In the genomic region with DNA sequence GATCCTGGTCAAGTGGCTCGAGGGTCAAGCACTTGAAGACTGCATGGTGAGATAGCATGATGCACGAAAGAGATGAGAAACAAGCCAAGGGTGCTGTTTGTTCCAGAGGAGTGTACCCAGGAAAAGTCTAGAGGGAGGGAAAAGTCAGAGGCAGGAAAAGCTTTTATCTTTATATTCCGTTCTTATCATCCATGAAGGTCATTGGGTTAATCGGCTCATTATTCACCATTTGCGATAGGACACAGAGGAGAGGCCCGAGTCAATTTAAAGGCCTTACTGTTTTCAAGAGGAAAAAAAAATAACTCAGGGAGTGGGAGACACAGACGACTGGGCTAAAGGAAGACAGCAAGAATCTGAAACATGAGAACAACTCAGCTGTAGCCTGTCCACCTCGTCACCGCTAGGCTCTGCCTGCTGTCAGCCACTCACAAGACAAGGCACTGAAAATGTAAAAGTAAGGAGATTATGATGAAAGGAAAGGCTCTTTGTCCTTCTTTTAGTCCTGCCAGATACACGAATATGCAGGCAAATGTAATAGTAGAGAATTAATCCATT, we compare ENCODE assay signal across 25 mouse cellular contexts. TPM values are rescaled to one million over a fixed set of nuclear protein-coding genes. Genes with fewer than 3 reads are reported as not detected.
DNase-seq lines count a peak whose midpoint lies in the region; ATAC-seq and TF ChIP-seq lines count a peak whose summit lies in the region.
"Had no signal": no experiment of that assay in that cellular context is flagged by ENCODE, and none has a peak within 500 bp of the region (broad histone marks: within the 10 kb centered on the region; RNA-seq: fewer than 3 reads in every experiment).

No protein-coding gene starts in this region.

- ATAC-seq in heart, embryonic 11.5 days (replicated peaks; ENCODE audit: insufficient number of reproducible peaks, low FRiP score, low TSS enrichment), result no peak
- ATAC-seq in heart, postnatal 0 days (ENCODE audit: insufficient read depth, low read depth), result no peak
- peak; percentile 68; the same call in 1 of the 2 replicates for ATAC-seq in lung, embryonic 14.5 days (ENCODE audit: insufficient read depth)
- ATAC-seq: forebrain, embryonic 14.5 days; hindbrain, postnatal 0 days had no signal

- no peak for TF ChIP-seq EP300 in heart, postnatal 0 days (IDR thresholded peaks at IDR 0.05; ENCODE audit: low read depth)

- intact Hi-C loops in heart, postnatal 10 days (cut with DNase I), result no loop called here
- intact Hi-C loops in heart, postnatal 36 days (cut with DNase I), result no loop called here

- no peak overlapping the region for H3K4me3 ChIP-seq in heart, embryonic 11.5 days (ENCODE audit: low read depth, low read length)
- H3K4me3 ChIP-seq in heart, postnatal 0 days (ENCODE audit: low read depth, low read length), result no peak overlapping the region
- no peak overlapping the region for H3K4me3 ChIP-seq in lung, embryonic 14.5 days (ENCODE audit: low read depth, low read length)
- H3K4me3 ChIP-seq: limb, embryonic 13.5 days; lung, embryonic 15.5 days; neural tube, embryonic 12.5 days had no signal

- DNase-seq in heart, postnatal 10 days, result no peak
- no peak for DNase-seq in heart, postnatal 0 days (ENCODE audit: low spot score)
- no peak for DNase-seq in heart, postnatal 36 days
- no peak for DNase-seq in lung, embryonic 14.5 days
- no peak for DNase-seq in lung, postnatal 4 days
- no peak for DNase-seq in spleen, postnatal 14 days (ENCODE audit: low spot score in 2 of 2)
- DNase-seq: adrenal gland, adult 2 months; B cell, adult 2 months; cerebellum, adult 11-12 months; cerebellum, postnatal 10 days; kidney, adult 18-20 months; kidney, postnatal 4 days; lung, postnatal 36 days; midbrain, embryonic 14.5 days; retina, postnatal 1 day; thymus, postnatal 14 days had no signal

- H3K4me1 ChIP-seq in heart, embryonic 11.5 days (ENCODE audit: control insufficient read depth, insufficient read depth, low read length), result 0 out of 2 replicates have a peak, but pooled peaks cover 7% of the 10 kb centered on the region
- no peaks in the 10 kb centered on the region for H3K4me1 ChIP-seq in heart, postnatal 0 days (ENCODE audit: control insufficient read depth, insufficient read depth)
- no peaks in the 10 kb centered on the region for H3K4me1 ChIP-seq in lung, embryonic 14.5 days (ENCODE audit: insufficient read depth)
- H3K4me1 ChIP-seq: limb, embryonic 13.5 days; lung, embryonic 15.5 days; neural tube, embryonic 12.5 days had no signal

- H3K27me3 ChIP-seq in heart, embryonic 11.5 days (ENCODE audit: control insufficient read depth, insufficient read depth, low read length), result no peaks in the 10 kb centered on the region
- no peaks in the 10 kb centered on the region for H3K27me3 ChIP-seq in heart, postnatal 0 days (ENCODE audit: control insufficient read depth, insufficient read depth, low read length)
- no peaks in the 10 kb centered on the region for H3K27me3 ChIP-seq in lung, embryonic 14.5 days (ENCODE audit: insufficient read depth, low read length)
- H3K27me3 ChIP-seq: CH12.LX; limb, embryonic 13.5 days; lung, embryonic 15.5 days; neural tube, embryonic 12.5 days had no signal

- WGBS in heart, embryonic 11.5 days (ENCODE audit: insufficient replicate concordance), result 18% methylated on average over 10 of the region's 10 CpGs
- 11% methylated on average over 10 of the region's 10 CpGs for WGBS in heart, postnatal 0 days
- WGBS in lung, embryonic 14.5 days, result 25% methylated on average over 10 of the region's 10 CpGs

- TF ChIP-seq CTCF in heart, postnatal 0 days (IDR thresholded peaks at IDR 0.05; ENCODE audit: low read depth), result 0 out of 2 replicates have a peak, but pooled peaks have one; percentile 0
- TF ChIP-seq CTCF in lung, embryonic 14.5 days (IDR thresholded peaks at IDR 0.05; ENCODE audit: low read depth), result no peak

- H3K27ac ChIP-seq in heart, embryonic 11.5 days (ENCODE audit: low read depth, low read length), result 0 out of 2 replicates have a peak overlapping the region, but pooled peaks have one; percentile 6
- no peak overlapping the region for H3K27ac ChIP-seq in heart, postnatal 0 days (ENCODE audit: low read depth)
- H3K27ac ChIP-seq in lung, embryonic 14.5 days (ENCODE audit: low read depth), result no peak overlapping the region
- H3K27ac ChIP-seq: hindbrain, postnatal 0 days; limb, embryonic 13.5 days; liver, embryonic 14.5 days; lung, embryonic 15.5 days; neural tube, embryonic 12.5 days had no signal

- no peaks in the 10 kb centered on the region for H3K9me3 ChIP-seq in heart, embryonic 11.5 days (replicated peaks; ENCODE audit: control insufficient read depth, low read length)
- no peaks in the 10 kb centered on the region for H3K9me3 ChIP-seq in heart, postnatal 0 days (replicated peaks; ENCODE audit: control insufficient read depth, low read length)
- H3K9me3 ChIP-seq in lung, embryonic 14.5 days (ENCODE audit: low read depth, low read length), result no peaks in the 10 kb centered on the region
- H3K9me3 ChIP-seq: G1E; limb, embryonic 13.5 days; lung, embryonic 15.5 days; neural tube, embryonic 12.5 days had no signal

- 0 out of 2 replicates have a peak overlapping the region, but pooled peaks have one; percentile 9 for H3K4me2 ChIP-seq in heart, embryonic 11.5 days
- no peak overlapping the region for H3K4me2 ChIP-seq in heart, postnatal 0 days (ENCODE audit: low read depth, low read length)
- H3K4me2 ChIP-seq in lung, embryonic 14.5 days, result no peak overlapping the region
- H3K4me2 ChIP-seq: limb, embryonic 13.5 days; lung, embryonic 15.5 days; neural tube, embryonic 12.5 days had no signal

- no peak overlapping the region for H3K9ac ChIP-seq in heart, embryonic 11.5 days (ENCODE audit: low read depth, low read length)
- H3K9ac ChIP-seq in heart, postnatal 0 days (replicated peaks; ENCODE audit: low read depth, low read length), result no peak overlapping the region
- H3K9ac ChIP-seq in lung, embryonic 14.5 days, result no peak overlapping the region
- H3K9ac ChIP-seq: limb, embryonic 13.5 days; liver, embryonic 14.5 days; lung, embryonic 15.5 days; neural tube, embryonic 12.5 days had no signal

- no peaks in the 10 kb centered on the region for H3K36me3 ChIP-seq in heart, embryonic 11.5 days (ENCODE audit: control insufficient read depth, insufficient read depth, low read length)
- H3K36me3 ChIP-seq in heart, postnatal 0 days (replicated peaks; ENCODE audit: control insufficient read depth, insufficient read depth, low read length), result no peaks in the 10 kb centered on the region
- H3K36me3 ChIP-seq in lung, embryonic 14.5 days (ENCODE audit: insufficient read depth), result no peaks in the 10 kb centered on the region
- H3K36me3 ChIP-seq: G1E; limb, embryonic 13.5 days; lung, embryonic 15.5 days; neural tube, embryonic 12.5 days had no signal

RNA-seq across cellular contexts. Expression of gene Dyrk2, which starts 22.9 kb away (rescaled TPM):
- 14.0 and 15.4 TPM in 2 replicates for polyA plus RNA-seq in heart, embryonic 11.5 days (2014; fragmentation: Nextera tagmentation; extraction: Ambion mirVana)
- total RNA-seq in heart, postnatal 10 days (2021), result 100 to 1,000 TPM; 114 to 116 TPM
- 45.5 and 65.7 TPM in 2 replicates for total RNA-seq in heart, postnatal 0 days (2014; rRNA removed; ENCODE audit: low replicate concordance)
- polyA plus RNA-seq in heart, postnatal 0 days (2015; fragmentation: Nextera tagmentation; extraction: Ambion mirVana), result 6.8 and 9.8 TPM in 2 replicates
- total RNA-seq in heart, postnatal 36 days (2021), result 10 to 100 TPM; 36.4 to 40.3 TPM
- 10.9 TPM in 2 replicates for polyA plus RNA-seq in lung, embryonic 14.5 days (2014; fragmentation: Nextera tagmentation; extraction: Ambion mirVana)
